Mouse (Mus musculus) frontal cortex, adult 2 months (tissue): ENCODE results near the gene Cnr2. TPM values are rescaled to one million over a fixed set of nuclear protein-coding genes. Genes with fewer than 3 reads are reported as not detected.
A peak's percentile ranks its signal among the peaks of the same experiment; 100 is the strongest.
"Not testable (repeated sequence)": the region's sequence is repeated elsewhere in the genome, so short reads cannot be mapped to it uniquely, and the experiment has no call there.

ENCODE experiments used
- DNase-seq, 2 experiments: peaks; one replicate each; pipeline ENCODE4 v3.0.0; 2022; ENCODE audit warnings: low spot score in 1 of 2; ENCODE audit errors: extremely low spot score in 1 of 2
- polyA plus RNA-seq: library from polyadenylated mRNA; depleted of rRNA; stranded (reverse); fragments of >200 nt; gene quantifications from 2 replicates; pipeline ENCODE4 v1.2.3, GENCODE M21; 2012

Gene Cnr2
- polyA plus RNA-seq, 1 experiment = 0.14 TPM

GRCm38 (mm10) chr4:135930239-135930638 is 35.0 kb downstream of the Cnr2 start:
- no peak for DNase-seq

- no peak for DNase-seq
Measured at GRCm38 (mm10) chr4:135931832-135932231, 36.6 kb downstream of the Cnr2 start.

- DNase-seq = no peak
Measured at GRCm38 (mm10) chr4:135934708-135935500, 39.7 kb downstream of the Cnr2 start.

GRCm38 (mm10) chr4:135935502-135935901 is 40.3 kb downstream of the Cnr2 start:
- no peak for DNase-seq

GRCm38 (mm10) chr4:135938858-135939257 is 43.7 kb downstream of the Cnr2 start:
- DNase-seq = no peak

DNA sequence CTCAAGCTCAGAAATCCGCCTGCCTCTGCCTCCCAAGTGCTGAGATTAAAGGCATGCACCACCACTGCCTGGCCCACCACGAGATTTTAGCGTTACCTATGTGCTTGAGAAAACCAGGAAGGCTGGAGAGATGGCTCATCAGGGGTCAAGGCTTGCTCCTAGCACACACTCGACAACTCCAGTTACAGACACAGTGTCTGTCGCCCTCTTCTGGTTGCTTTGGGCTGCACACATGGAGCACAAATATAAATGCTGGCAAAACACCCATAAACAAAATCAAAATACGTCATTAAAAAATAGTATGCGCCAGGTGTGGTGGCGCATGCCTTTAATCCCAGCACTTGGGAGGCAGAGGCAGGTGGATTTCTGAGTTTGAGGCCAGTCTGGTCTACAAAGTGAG is 45.8 kb downstream of the Cnr2 start:
- not testable (repeated sequence) for DNase-seq

GRCm38 (mm10) chr4:135942193-135942592 is 47.0 kb downstream of the Cnr2 start:
- no peak for DNase-seq

DNA sequence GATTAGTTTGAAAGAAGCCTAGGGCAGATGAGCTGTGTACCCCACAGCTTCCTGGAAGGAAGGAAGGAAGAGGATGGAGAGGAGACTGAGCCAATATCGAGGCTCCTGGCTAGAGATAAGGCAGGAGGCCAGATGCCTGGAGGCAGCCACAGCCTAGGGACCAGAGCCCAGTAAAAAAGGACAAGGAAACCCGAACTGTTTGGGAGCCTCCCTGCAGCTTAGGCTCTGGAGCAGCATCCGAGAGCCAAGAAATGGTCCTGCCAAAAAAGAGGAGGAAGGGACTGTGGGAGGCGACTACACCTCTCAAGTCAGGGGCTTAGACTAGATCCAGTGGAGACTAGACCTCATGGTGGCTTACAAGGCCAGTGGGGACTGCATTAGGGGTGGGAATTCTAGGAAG is 48.2 kb downstream of the Cnr2 start:
- no peak for DNase-seq

DNA sequence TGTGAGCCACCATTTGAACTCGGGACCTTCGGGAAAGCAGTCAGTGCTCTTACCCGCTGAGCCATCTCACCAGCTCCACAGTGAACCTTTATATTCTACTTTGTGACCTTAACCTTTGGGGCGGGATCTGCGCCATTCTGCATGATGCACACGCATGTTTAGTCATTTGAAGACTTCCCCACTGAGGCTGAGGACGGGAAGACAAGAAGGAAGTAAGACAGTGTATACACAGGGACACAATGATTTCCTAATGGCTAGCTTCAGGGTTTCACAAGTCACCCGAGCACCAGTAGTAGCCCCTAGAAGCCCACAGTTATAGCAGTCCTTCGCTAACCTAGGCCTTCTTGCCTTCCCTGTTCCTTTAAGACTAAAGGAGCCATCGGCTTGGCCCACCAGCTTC is 50.5 kb downstream of the Cnr2 start:
- DNase-seq = no peak

GRCm38 (mm10) chr4:135946278-135946658 is 51.1 kb downstream of the Cnr2 start, which contains the start of gene Hmgcl:
Gene Hmgcl, plus strand, starts transcription at chr4:135946448.
- peak; percentile 89 to 96 for DNase-seq

- no peak for DNase-seq
Measured at GRCm38 (mm10) chr4:135946659-135947301, 51.6 kb downstream of the Cnr2 start.

DNA sequence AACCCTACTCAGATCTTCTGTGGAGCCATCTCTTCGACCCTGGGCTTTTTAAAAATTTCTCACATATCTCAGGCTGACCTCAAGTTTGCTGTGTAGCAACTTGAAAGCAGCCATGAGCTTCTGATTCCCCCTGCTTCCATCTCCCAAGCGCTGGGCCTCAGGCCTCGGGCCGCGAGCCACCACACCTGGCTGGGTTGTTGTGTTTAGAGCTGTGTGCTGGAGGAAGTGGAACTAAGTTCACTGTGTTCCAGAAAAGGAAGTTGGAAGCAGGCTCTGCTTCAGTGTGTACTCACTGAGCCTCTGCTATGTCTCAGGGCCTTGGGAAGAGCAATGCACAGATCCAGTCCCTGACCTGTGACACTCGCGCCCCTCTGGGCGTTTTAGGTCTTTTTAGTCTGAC is 52.9 kb downstream of the Cnr2 start:
- DNase-seq = no peak

- no peak for DNase-seq
Measured at GRCm38 (mm10) chr4:135949475-135949874, 54.3 kb downstream of the Cnr2 start.

DNA sequence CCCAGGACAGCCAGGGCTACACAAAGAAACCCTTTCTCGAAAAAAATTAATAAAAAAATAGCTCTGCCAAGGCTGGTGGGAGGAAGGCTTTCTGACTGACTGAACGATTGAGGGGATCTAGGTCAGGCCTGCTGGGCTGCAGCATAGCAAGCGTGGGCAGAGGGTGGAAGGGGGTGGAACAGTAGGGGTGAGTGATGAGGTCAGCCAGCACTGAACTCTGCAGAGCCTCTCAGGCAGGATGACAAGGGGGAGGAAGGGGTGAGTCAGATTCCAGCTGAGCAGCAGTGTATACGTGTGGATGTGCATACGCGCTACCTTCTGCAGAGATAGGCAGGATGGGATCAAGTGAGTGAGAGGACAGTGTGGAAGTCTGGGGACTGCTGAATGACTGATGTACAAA is 54.7 kb downstream of the Cnr2 start:
- no peak for DNase-seq

DNA sequence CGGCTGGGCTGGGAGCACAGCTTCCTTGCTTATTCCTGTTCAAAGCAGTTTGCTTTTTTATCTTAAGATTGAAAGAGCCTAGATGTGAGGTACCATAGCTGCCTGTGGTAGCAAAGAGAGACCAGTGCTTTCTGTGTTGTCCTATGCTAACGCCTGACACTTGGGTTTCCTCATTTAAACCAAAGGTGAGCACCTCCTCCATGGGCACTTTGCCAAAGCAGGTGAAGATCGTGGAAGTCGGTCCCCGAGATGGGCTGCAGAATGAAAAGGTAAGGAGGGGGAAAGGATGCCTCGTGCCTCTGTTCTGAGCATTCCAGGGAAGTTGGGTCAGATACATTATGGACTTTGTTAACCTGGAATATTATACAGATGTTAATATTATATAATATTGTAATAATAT is 55.2 kb downstream of the Cnr2 start:
- DNase-seq = no peak

GRCm38 (mm10) chr4:135951505-135951904 is 56.3 kb downstream of the Cnr2 start:
- DNase-seq = no peak

- DNase-seq = no peak
Measured at GRCm38 (mm10) chr4:135953179-135953578, 58.0 kb downstream of the Cnr2 start.

- DNase-seq = peak in 1 of 2 experiments; percentile 86
Measured at GRCm38 (mm10) chr4:135954241-135954640, 59.0 kb downstream of the Cnr2 start.

DNA sequence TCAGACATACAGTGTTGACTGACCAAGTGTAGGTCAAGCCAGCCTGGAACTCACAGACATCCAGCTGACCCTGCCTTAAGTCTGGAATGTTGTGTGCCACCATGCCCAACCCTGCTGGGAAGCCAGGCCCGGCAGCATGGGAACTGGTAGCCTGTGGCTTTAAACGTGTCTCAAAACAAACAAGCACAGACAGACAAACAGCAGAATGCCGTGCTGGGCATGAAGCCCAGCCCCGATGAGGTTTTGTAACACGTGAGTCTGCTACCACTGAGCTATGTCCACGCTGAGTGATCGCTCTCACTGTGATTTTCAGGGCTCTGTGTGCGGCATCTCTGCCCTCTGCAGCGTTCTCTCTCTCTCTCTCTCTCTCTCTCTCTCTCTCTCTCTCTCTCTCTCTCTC is 60.7 kb downstream of the Cnr2 start:
- DNase-seq = no peak

- DNase-seq = no peak
Measured at GRCm38 (mm10) chr4:135958354-135958753, 63.2 kb downstream of the Cnr2 start.

GRCm38 (mm10) chr4:135960717-135961116 is 65.5 kb downstream of the Cnr2 start:
- peak in 1 of 2 experiments; percentile 88 for DNase-seq

DNA sequence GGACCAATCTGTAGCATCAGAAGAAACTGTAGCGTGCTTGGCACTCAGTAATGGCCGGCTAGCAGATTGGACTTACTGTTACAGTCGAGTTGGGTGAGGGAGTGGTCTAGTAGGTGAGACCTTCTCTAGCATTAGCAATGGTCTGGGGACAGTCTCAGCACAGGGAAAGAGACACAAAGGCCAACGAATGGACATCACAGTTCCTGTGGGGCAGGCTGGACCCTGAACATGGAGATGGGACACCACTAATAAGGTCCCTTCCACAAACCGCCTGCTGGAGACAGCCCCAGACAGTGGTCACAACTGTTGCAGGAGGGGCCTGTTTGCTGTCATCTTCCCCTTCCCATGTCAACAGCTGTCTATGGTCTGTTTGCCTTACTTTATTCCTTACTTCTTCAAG is 66.5 kb downstream of the Cnr2 start:
- DNase-seq = no peak
